Mouse (Mus musculus) embryo, embryonic 11 days (tissue): ENCODE measurements around the gene Uggt1.

ENCODE experiments used
- DNase-seq: peaks from one replicate; pipeline ENCODE4 v3.0.0-alpha.2; 2015

Uggt1 gene

DNA sequence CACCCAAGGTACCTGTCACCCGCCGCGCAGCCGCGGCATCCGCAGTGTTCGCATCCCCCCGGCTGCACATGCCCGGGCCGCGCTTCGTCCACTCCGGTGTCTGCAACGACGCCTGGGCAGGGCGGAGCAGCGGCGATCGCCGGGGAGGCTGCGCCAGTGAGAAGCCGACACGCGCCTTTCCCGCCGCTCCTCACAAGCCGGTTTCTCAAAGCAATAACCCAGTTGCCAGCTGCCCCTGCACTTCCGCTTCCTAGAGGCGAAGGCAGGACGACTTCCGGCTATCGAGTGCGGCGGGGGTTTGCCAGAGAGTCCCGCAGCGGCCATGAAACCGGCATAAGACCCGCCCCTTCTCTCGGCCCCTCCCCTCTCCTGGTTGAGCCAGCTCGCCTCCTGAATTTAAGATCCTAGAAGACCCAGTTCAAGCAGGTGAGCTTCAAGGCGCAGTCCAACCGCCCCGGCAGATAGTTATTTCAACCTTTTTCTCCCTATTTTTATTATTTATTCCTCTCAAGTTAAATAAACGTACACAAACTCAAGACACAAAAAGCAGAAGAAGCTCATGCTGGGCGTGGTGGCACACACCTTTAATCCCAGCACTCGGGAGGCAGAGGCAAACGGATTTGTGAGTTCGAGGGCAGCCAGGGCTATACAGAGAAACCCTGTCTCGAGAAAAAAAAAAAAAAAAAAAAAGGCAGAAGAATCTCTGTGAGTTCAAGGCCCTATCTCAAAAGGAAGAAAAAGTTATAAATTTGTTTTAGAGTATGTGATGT is at the start of gene Uggt1:
Gene Uggt1 (minus strand): TSS at position 663 of the 770 bp plus-strand sequence.
- DNase-seq: peak; percentile 96

DNA sequence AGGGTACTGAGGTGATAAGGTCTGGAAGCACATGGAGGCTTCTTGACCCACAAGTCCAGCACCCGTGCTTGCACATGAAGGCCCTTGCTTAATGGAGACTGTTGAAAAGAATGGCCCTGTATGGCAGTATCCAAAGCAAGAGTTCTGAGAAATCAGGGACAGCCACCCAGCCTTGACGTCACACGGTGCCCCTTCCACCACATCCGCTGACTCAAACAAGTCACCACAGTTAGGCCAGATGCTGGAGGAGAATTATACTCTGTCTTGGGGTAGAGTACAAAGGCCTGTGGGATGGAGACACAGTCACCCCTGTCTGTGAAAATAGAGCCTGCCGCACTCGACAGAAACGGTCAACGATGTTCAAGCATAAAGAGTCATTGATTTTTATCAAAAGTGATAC is 49.0 kb upstream of the Uggt1 start:
- no peak for DNase-seq

DNA sequence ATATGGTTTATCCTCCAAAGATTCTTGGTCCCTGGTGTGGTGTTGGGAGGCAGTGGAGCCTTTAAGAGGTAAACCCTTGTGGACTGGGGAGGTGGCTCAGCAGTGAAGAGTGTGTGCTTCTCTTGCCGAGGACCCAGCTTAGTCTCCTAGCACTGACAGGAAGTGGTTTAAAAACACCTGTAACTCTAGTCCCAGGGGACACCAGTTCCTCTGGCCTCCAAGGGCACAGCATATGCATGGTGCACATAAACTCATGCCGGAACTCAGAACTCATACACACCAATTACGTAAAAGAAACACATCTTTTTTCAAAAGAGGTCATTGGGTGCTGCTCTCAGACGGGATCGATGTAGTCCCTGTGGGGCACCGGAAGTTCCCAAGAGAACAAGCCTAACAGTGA is 37.3 kb upstream of the Uggt1 start:
- DNase-seq: no peak

DNA sequence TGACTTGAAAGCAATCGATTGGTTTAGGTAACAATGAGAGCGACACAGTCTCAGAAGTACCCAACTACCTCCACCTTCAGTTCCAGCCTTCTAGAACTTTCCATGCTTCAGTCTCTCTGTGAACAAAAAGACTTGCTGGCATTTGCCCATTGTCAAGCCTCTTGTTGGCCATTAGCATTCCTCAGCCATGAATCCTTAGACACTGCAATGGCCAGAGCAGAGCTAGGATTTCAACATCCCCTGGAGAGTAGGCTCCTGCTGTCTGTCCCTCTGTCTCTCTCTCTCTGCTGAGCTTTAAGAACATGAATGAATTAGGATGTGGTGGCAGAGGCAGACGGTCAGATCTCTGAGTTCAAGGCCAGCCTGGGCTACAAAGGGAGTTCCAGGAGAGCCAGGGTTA is 36.4 kb upstream of the Uggt1 start:
- no peak for DNase-seq

DNA sequence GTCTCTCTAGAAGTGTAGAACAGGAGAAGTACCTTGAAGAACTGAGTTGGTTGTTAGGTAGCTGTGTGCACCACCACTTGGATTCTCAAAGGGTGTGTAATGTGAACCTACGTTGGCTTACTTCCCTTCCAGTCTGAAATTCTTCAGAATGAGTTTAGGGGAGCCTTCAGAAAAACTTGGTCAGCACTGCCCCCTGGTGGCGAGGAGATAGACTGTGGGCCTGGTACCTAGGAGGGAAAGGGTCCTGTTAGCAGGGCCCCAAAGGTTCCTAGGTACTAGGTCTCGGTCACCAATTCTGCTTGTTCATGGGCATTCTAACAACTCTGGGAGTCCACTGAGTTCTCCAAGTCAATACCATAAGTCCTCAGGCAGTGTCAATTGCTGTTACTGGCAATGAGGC is 34.7 kb upstream of the Uggt1 start:
- DNase-seq: peak; percentile 85

DNA sequence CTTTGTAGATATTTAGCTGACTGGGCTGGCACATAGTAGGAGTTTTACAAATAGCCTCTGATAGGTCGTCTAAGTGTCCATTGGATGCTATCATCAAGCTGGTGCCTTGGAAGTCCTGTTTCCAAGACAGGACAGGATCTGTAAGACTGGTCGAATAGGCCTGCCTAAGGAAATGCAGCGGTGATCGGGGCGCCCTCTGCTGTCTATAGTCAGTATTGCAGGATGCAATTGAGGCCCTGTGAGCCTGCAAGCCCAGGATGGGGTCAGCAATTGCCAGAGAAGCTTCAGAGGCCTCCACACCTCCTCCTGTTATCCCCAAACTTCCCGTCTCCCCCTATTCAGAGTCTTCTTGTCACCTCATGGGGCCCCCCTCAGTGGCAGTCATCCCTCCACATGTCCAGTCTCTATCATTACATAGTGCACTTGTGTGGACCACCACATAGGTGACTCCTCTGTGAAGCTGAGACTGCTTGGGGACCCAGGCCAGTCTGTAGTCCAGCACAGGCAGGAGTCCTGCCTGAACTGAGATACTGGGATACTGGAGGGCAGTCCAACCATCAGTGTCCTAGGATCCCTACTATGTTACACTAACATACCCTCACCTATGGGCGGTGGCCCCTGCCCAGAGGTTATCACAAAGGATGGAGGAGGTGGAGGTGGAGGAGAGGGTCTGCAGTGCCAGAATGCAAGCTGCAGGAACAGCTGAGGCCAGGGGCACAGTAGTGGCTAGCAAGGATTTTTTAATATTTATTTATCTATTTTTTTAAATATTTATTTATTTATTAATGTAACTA is 32.9 kb upstream of the Uggt1 start:
- peak; percentile 68 for DNase-seq

DNA sequence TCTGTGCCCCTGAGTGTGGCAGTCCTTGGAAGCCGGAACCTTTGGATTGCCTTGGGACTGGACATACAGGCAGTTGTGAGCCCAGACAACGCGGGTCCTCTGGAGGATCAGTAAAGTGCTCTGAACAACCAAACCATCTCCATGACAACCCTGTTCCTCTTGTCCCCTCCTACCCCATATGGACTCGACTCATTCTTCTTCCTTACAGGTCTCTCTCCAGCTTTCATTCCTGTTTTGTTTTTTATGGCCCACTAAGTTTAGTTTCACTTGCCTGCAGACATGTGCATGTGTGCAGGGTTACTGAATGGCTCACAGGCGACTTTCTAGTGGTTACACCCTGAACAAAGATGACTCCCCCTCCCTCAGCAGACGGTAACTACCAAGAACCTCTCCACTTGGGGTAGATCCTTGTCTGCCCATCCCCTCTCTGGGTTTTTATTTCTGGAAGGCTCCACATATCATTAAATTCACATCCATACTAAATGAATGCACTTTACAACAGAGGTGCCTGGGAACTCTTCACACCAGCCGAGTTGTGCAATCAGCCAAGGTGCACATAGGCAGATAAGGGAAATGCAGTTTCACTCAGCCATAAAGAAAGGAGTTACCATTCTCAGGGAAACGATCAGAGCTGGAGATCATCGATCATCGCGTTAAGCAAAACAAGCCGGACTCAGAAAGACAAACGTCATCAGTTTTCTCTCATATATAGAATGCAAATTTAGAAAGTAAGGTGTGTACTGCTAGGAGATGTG is 31.3 kb upstream of the Uggt1 start:
- no peak for DNase-seq

DNA sequence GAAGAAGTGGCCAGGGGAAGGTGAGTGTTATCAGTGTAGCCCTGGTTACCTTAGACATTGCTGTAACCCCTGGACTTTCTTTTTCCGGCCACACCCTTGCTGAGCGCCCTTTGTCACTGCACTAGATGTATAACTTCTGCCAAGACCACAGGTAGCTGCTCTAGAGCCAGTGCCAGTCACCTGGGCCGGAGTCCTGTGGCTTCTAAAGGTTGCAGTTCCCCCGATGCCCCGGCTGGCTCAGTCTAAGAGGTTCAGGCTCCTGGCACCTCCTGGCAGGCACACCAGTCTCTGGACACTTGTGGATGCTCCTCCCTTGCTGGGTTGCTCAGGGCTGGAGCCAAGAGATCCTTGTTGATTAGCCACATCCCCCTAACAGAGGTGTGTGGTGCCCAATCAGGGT is 29.9 kb upstream of the Uggt1 start, which contains the start of gene Neurl3:
Gene Neurl3 (minus strand): TSS at position 225 of the 400 bp plus-strand sequence.
- no peak for DNase-seq

DNA sequence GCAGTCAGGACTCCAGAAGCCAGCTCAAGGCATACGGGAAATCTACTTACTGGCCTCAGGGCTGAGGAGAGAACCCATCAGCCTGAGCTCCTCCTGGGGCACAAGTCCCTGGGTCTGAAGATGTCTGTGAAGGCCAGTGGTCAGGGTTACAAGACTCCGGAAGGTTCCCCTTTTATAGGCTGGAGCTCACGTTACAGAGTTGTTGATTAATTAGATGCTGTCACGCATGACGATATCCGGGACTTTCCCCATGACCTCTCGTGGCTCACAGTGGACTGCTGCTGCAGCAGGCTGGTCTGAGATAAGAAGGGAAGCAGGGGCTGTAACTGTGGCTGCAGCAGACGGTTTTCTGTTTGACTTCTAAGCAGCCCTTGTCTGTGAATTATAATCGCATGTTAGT is 28.8 kb upstream of the Uggt1 start:
- DNase-seq: peak; percentile 52

DNA sequence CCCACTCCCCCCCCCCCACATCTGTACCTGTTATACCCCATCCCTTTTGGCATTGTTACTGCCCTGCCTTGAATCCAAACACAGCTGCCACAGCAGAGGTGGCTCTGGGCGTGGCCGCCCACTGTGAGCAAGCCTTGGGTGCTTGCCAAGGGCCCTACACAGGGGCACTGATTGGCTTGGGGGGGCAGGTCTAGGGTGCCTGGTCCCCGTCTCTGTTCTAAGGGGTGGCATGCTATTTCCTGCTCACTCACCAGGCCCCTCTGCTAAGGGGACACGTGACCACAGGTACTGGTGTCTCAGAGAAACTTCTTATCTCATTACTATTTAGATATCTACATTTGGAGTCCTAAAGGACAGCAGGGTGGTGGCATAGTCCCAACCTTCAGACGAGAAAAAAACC is 28.0 kb upstream of the Uggt1 start:
- no peak for DNase-seq

DNA sequence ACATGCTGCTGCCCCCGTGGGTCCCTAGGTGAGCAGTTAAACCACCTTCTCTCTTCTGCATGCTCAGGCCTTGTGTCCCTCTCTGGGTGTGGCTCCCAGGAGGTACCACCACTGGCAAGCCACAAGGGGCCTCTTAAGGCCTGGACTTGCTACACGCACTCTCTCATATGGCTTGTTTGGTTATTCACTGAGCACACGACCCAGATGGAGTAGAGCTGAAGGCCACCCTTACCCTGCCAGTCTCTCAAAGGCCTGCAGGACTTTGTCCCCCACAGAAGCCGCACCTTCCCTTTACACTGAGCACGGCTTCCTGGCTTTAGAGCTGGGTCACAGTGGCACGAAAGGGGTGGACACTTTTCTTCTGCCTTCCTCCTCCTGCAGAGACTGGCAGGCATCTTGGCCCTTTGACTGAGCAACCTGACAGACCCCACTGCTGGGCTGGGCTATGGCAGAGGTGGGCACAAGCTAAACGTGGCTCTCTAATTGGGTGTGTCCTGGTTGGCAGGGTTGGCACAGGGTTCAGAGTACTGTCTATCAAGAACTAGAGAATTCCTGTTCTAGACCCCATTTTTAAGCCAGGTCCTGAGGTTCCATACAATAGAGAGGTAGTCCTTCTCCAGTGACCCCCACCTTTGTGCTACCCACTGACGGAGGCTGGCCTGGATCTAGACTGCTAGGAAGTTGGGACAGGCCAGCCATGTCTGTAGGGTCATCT is 27.2 kb upstream of the Uggt1 start:
- DNase-seq: no peak

DNA sequence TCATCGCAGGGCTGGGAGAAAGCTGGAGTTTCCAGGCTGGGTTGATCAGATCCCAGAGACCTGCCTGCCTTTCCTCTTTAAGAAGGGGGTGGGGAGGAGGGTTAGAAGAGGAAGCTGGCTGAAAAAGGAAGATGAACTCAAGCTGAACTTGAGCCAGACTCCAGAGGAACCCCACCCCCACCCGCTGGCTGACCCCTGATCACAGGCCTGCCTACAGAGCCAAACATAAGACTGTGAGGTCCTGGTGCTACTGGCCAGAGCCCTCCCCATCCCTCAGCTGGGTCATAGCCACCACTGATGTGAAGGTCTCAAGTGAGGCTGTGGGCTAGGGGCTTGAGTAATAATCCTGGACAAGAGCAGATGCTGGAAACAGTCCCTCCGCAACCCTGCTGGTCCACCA is 26.1 kb upstream of the Uggt1 start:
- DNase-seq: peak; percentile 54

DNA sequence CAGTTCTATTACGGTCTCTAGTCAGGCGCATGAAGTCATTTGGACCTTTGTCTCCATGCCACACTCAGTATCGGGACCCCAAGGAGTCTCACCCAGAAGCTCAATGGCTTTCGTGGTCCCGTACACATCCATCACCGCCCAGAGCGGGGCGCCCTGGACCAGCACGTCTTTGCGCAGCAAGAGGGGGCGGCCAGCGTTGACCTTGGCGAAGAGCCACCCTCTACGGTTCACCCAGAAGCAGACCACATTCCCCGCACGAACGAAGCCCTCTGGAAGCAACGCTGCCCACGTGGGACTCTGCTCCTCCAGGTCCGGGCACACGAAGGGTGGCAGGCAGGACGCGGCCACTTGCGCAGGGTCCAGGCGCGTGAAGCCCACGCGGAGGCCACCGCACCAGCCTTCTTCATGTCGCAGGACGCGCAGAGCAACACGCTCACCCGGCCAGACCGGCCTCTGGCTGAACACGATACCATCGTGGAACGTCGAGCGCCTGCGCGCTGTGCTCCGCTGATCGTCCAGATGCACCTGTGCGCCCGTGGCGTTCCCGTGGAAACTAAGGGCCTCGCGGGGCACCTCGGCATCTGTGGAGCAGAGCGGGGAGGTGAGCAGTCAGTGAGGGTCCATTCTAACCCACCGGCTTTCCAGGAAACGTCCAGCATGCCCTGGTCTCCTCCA is 24.7 kb upstream of the Uggt1 start:
- peak; percentile 27 for DNase-seq

DNA sequence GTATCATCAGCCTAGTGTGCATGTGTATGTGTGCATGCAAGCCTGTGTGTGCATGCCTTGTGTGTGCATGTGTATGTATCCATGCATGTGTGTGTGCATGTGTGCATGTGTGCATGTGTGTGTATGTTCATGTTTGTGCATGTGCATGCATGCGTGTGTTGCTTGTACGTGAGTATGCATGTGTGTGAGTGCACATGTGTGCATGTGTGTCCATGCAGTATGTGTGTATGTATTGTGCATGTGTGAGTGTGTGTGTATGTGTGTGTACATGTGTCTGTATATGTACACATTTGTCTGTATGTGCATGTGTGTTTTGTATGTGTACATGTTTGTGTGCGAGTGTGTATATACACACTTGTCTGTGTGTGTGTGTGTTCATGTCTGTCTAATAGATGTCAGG is 23.1 kb upstream of the Uggt1 start:
- no peak for DNase-seq

DNA sequence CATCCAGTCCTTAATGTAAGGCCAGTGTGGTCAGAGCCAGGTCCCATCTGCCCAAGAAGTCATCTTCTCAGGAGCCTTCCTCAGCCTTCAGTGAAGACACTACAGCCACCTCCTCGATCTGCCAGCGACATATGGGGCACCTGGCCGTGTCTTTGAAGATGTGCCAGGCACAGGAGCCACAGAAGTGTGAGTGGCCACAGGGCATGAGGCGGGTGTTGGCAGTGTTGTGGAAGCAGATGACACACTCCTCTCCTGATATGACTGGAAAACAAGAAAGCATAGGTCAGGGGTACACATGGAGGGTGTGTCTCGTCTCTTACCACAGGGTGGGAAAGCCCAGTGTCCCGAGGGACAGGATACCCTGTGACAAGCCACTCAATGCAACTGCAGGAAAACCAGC is 21.8 kb upstream of the Uggt1 start:
- DNase-seq: no peak

DNA sequence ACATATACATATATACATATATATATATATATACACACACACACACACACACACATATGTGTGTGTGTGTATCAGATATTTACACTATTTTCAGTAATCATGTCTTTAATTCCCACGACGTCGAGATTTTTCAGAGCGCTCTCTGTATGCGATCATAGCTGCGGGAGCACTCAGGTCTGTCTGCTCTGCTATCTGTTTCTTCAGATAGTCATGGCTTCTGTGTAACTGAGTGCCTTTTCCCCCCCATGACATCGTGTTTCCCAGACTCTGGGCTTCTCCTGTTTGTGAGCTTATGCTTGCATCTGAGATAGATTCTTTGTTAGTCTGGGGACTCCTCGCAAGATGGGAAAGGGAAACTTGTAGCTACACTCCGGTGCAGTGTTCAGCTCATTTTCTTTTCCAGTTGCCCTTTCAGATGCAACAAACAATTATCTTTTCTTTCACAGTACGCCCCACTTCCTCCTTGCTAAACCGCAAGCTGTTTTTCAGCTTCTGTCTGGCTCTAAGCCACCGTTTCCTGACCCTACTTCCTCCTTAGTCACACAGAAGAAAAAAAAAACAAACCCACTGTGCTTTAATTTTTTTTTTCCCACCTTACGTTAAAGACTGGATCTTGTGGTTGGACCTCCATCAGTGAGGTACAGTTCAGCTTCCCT is 19.4 kb upstream of the Uggt1 start:
- no peak for DNase-seq

DNA sequence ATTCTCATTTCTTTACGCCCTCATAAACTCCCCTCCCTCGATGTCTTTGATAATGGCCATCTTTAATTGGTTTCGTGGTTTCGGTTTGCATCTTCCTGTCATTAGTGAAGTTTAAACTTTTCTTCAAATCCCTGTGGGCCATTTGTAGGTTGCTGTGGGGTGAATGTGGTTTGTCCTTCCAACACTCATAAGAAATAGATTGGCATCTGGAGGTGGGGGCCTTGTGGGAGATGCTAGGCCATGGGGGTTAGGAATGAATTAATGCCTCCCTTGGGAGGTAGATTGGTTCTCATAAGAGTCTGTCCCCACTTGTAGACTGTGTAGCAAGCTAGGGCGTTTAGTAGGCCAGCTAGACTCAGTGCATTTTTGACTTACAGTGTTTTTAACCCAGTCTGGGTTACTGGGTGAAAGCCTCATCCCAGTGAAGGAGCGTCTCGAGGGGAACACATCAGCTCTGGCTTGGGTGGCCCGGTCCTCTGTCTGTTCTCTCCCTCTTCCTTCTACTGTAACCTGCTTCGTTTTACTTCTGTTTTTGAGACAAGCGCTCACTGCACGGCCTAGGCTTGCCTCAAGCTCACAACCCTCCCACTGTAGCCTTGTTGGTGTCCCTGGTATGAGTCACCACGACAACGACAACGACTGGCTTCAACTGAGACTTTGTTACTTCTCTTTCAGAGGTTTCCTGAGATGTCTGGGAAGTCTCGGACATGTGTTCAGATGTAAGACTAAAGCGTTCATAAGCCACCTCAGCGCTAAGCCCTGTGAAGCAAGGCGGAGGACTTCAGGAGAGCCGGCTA is 17.4 kb upstream of the Uggt1 start:
- DNase-seq: no peak

DNA sequence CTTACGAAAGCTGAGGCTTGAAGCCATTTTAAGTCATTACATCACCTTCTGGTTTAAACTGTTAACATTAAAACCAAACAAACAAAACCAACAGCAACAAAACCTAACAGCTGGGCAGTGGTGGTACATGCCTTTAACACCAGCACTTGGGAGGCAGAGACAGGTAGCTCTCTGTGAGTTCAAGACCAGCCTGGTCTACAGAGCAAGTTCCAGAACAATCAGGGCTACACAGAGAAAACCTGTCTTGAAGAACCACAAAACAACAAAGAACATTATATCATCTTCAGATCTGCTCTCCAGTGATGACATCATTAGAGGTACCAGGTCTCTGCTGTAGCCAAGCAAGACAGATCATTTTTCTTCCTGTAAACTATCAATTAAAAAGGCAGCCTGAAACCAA is 15.9 kb upstream of the Uggt1 start:
- no peak for DNase-seq

DNA sequence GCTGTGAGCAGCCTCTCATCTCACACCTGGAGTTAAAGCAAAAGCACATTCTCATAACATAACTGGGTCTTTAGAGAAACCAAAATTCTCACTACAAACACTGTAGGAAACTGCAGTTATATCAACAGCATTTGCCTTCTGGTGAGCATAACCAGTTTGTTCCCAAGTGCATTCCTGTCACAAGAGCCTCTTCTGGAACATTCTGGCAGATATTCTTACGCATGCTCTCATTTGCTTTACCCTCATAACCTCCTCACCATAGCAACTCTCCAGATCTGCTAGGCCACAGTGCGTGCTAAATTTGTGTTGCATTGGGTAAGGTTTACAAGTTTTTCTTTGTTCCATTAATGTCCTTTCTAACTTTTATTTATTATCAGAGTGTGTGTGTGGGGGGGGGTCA is 14.8 kb upstream of the Uggt1 start:
- DNase-seq: no peak

DNA sequence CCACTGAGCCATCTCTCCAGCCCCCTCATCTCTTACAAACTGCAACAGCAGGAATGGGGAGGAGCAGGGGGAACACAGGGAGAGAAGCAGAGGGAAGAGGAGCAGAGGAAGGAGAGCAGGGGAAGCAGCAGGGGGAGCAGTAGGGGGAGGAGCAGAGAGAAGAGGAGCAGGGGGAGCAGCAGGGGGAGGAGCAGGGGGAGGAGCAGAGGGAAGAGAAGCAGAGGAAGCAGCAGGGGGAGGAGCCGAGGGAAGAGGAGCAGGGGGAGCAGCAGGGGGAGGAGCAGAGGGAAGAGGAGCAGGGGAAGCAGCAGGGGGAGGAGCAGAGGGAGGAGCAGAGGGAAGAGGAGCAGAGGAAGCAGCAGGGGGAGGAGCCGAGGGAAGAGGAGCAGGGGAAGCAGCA is 14.1 kb upstream of the Uggt1 start:
- no peak for DNase-seq

DNA sequence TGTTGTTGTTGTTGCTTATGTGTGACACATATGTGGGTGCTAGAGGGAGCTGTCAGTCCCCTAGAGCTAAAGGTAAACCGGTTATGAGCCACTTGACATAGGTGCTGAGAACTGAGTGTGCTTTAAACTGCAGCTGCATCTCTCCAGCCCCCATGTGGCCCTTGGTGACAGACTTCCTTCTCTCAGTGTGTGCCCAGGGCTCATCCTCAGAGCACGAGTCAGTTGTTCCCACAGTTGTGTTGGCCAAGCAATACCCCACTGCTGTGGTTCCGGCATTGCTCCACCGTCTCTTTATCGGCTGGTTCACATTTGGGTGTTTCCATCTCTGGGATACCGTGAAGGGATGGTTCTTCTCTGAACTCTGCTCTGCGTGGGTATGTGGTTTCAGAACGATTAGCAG is 12.8 kb upstream of the Uggt1 start:
- no peak for DNase-seq
